Mouse (Mus musculus) midbrain, embryonic 15.5 days (tissue): ENCODE measurements around the gene Fam83c. TPM values are rescaled to one million over a fixed set of nuclear protein-coding genes. Genes with fewer than 3 reads are reported as not detected.
"Not testable (repeated sequence)": the region's sequence is repeated elsewhere in the genome, so short reads cannot be mapped to it uniquely, and the experiment has no call there.

Experiments used
- ATAC-seq: fragments of 200-750 bp; cut with Nextera tagmentation; replicated peaks from 2 replicates; pipeline ENCODE4 v1.8.0; 2017; ENCODE audit warnings: moderate TSS enrichment
- H3K27ac ChIP-seq: fragments of 300-500 bp; sonication (generic); 2 replicates; pipeline ENCODE4 v1.5.1; 2015; ENCODE audit warnings: mild to moderate bottlenecking, inconsistent platforms
- H3K27me3 ChIP-seq: fragments of 300-500 bp; sonication (generic); replicated peaks from 2 replicates; pipeline ENCODE4 v1.6.1; 2015; ENCODE audit warnings: inconsistent platforms
- H3K36me3 ChIP-seq: fragments of 300-500 bp; sonication (generic); replicated peaks from 2 replicates; pipeline ENCODE4 v1.6.1; 2015; ENCODE audit warnings: inconsistent platforms
- H3K4me1 ChIP-seq: fragments of 300-500 bp; sonication (generic); 2 replicates; pipeline ENCODE4 v1.6.1; 2015; ENCODE audit warnings: inconsistent platforms
- H3K4me2 ChIP-seq: fragments of 300-500 bp; sonication (generic); 2 replicates; pipeline ENCODE4 v1.6.1; 2015; ENCODE audit warnings: inconsistent platforms, mild to moderate bottlenecking, moderate library complexity
- H3K4me3 ChIP-seq: fragments of 300-500 bp; sonication (generic); 2 replicates; pipeline ENCODE4 v1.5.1; 2015; ENCODE audit warnings: mild to moderate bottlenecking, inconsistent platforms
- H3K9ac ChIP-seq: fragments of 300-500 bp; sonication (generic); 2 replicates; pipeline ENCODE4 v1.6.1; 2015; ENCODE audit warnings: mild to moderate bottlenecking, inconsistent platforms
- H3K9me3 ChIP-seq: fragments of 300-500 bp; sonication (generic); 2 replicates; pipeline ENCODE4 v1.6.1; 2016; ENCODE audit warnings: inconsistent platforms
- WGBS: fragments of 180-500 bp; shearing (Covaris S2); methylation state at CpG from one replicate; pipeline ENCODE4 v1.1.7; 2015; ENCODE audit warnings: mixed read lengths; 5-methylcytosine and 5-hydroxymethylcytosine counted together
- polyA plus RNA-seq: library from polyadenylated mRNA; unstranded; fragments of >200 nt; fragmentation: Nextera tagmentation; extraction: Ambion mirVana; gene quantifications from 2 replicates; pipeline ENCODE4 v1.2.1, GENCODE M21; 2015

Fam83c gene
- polyA plus RNA-seq, 1 experiment from 2014 or later, result 0.54 TPM

DNA sequence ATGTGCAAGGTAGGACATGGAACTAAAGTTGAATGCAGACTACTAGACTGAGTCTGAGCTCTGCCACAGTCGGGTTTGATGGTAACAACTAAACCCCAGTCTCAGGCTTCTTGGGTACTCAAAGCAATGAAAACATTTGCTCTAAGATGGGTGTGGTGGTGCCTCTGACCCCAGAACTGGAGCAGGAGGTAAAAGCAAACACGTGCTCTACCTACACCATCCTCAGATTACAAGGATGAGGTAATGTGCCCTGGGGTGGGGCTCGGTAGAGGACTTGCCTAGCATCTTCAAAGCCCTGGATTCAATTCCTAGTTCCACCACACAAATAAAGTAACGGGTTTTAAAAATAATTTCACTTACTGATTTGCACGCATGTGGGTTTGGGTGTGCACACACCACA, 17.9 kb upstream of the Fam83c start:
- H3K27ac ChIP-seq, result no peak overlapping the region
- no peaks in the 10 kb centered on the region for H3K4me1 ChIP-seq
- H3K9ac ChIP-seq, result no peak overlapping the region
- no peaks in the 10 kb centered on the region for H3K27me3 ChIP-seq
- H3K9me3 ChIP-seq, result no peaks in the 10 kb centered on the region
- no peak for ATAC-seq
- no peak overlapping the region for H3K4me3 ChIP-seq
- peaks cover 4% of the 10 kb centered on the region; the same call in 1 of the 2 replicates for H3K36me3 ChIP-seq
- no peak overlapping the region for H3K4me2 ChIP-seq
- 91% methylated on average over 5 of the region's 5 CpGs for WGBS

DNA sequence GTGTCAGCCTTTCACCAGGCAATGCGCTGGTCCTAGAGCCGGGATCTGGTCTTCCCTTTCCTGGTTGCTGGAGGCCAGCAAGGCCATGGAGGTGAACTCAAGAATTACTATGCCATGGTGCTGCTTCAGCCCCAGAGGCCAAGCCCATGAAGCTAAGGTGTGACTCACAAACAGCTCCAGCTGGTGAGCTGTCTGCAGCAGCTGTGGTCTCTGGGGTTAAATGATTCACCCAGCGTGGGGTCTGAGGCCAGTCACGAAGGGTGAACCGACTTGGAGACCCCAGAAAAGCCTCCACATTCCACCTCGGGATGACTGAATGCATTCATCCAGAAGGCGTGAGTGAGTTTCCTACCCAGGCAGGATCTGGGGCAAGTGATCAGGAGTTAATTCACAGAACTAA, 15.5 kb upstream of the Fam83c start:
- Histone ChIP-seq H3K27ac (no peak overlapping the region), H3K9ac (no peak overlapping the region), H3K36me3 (peaks cover 13% of the 10 kb centered on the region; the same call in 1 of the 2 replicates), H3K4me3 (no peak overlapping the region), H3K27me3 (no peaks in the 10 kb centered on the region), H3K9me3 (no peaks in the 10 kb centered on the region), H3K4me1 (no peaks in the 10 kb centered on the region), H3K4me2 (no peak overlapping the region)
- 86% methylated on average over 7 of the region's 7 CpGs for WGBS
- no peak for ATAC-seq

DNA sequence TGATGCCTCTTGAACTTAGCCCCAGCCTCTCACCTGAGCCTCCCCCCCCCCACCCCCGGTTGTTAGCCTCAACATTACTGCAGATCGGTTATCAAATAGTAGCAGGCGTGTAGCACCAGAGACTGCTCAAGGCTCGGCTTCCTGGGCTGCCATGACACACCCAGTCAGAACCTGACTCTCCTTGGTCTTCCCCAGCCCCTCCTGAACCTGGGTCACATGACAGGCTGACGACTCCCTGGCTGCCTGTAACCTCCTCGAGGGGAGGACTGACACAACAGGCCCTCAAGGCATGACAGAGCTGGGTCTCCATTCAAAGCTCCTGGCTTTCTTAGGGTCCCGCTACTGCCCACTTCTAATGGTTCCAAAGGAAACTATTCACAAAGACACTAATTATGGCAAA, 14.8 kb upstream of the Fam83c start:
- no peak overlapping the region for H3K4me2 ChIP-seq
- H3K4me3 ChIP-seq, result no peak overlapping the region
- H3K27ac ChIP-seq, result no peak overlapping the region
- H3K27me3 ChIP-seq, result no peaks in the 10 kb centered on the region
- peaks cover 13% of the 10 kb centered on the region; the same call in 1 of the 2 replicates for H3K36me3 ChIP-seq
- ATAC-seq, result no peak
- no peaks in the 10 kb centered on the region for H3K9me3 ChIP-seq
- 67% methylated on average over 7 of the region's 7 CpGs for WGBS
- H3K4me1 ChIP-seq, result no peaks in the 10 kb centered on the region
- H3K9ac ChIP-seq, result no peak overlapping the region

DNA sequence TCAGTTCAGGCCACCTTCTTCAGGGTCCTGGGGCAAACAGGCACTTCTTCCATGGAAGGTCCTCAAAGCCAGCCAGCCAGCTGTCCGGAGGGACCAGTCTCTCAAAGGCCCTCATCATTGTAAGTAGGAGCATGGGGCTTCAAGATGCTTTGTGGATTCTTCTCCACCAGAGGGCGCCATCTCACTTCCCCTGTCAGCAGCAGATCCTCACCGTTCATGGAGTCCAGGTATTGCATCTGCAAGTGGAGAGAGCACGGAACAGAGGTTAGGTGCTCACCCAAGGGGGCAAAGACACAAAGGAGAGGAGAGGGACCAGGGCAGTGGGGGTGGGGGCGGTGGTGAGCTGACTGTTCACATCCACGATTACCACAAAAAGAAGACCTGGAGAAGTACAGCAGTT, 13.6 kb upstream of the Fam83c start:
- WGBS, result 30% methylated on average over 6 of the region's 6 CpGs
- no peaks in the 10 kb centered on the region for H3K9me3 ChIP-seq
- H3K9ac ChIP-seq, result no peak overlapping the region
- ATAC-seq, result no peak
- no peak overlapping the region for H3K27ac ChIP-seq
- H3K27me3 ChIP-seq, result no peaks in the 10 kb centered on the region
- no peak overlapping the region for H3K4me3 ChIP-seq
- H3K36me3 ChIP-seq, result peaks cover 13% of the 10 kb centered on the region; the same call in 1 of the 2 replicates
- H3K4me2 ChIP-seq, result no peak overlapping the region
- H3K4me1 ChIP-seq, result no peaks in the 10 kb centered on the region

DNA sequence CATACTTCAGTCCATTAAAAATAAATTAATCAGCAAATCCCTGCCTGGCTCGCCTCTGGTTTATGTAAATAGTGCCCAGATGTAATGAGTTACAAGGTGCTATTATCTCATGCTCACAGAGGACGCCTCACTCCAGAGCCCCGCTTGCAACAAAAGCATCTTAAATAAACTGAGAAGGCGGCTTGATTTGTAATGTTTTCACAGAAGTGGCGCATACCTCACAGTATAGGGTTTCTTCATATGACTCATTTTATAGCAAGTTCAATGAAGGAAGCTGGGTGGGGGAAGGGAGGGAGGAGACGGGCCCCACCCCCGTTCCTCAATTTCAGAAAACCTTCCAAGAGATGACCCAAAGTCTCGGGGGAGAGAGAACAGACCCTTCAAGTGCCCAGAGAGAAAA, 12.3 kb upstream of the Fam83c start:
- Histone ChIP-seq H3K27ac (no peak overlapping the region), H3K9me3 (no peaks in the 10 kb centered on the region), H3K36me3 (peaks cover 13% of the 10 kb centered on the region; the same call in 1 of the 2 replicates), H3K4me3 (no peak overlapping the region), H3K4me1 (no peaks in the 10 kb centered on the region), H3K9ac (no peak overlapping the region), H3K27me3 (no peaks in the 10 kb centered on the region), H3K4me2 (no peak overlapping the region)
- ATAC-seq, result no peak
- 91% methylated on average over 8 of the region's 8 CpGs for WGBS

DNA sequence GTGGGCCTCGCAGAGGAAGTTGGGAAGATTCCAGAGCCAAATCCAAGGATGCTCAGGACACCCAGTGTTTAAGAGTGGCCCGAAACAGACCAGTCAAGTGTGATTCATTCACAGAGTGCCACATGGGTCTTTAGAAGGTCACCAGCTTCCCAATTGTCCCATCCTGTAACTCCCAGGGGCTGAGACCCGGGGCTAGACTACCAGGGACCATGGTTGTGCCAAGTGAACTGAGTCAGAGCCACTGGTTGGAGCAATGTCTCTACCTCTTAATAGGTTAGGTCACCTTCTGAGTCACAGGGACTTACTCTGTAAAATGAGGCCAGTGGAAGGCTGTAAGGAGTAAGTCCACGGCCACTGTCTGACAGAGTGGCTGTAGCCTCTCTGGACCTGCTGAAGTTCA, 4.3 kb upstream of the Fam83c start:
- no peak overlapping the region for H3K9ac ChIP-seq
- no peak overlapping the region for H3K4me2 ChIP-seq
- no peaks in the 10 kb centered on the region for H3K4me1 ChIP-seq
- no peak overlapping the region for H3K27ac ChIP-seq
- no peaks in the 10 kb centered on the region for H3K27me3 ChIP-seq
- no peak overlapping the region for H3K4me3 ChIP-seq
- H3K36me3 ChIP-seq, result no peaks in the 10 kb centered on the region
- WGBS, result 81% methylated on average over 4 of the region's 4 CpGs
- no peak for ATAC-seq
- H3K9me3 ChIP-seq, result no peaks in the 10 kb centered on the region

DNA sequence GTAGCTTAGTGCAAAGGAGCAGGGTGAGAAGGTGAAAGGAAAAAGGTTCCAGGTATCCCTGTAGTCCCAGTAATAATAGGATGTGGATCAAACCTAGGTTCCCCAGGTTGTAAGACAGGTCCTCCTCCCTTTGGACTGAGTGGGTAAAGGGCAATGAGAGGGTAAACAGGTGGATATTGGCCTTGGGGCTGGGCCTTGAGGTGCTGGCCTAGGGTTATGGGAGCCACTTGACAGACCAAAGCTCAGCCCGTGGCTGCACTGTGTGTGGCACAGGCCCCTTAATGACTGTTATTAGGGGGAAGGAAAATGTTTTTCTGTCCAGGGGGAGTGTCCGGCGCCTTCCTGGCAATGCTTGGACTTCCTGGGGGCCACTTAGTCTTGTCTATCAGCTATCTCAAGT, 3.3 kb upstream of the Fam83c start:
- no peaks in the 10 kb centered on the region for H3K36me3 ChIP-seq
- H3K4me3 ChIP-seq, result no peak overlapping the region
- no peak overlapping the region for H3K4me2 ChIP-seq
- H3K9ac ChIP-seq, result no peak overlapping the region
- 80% methylated on average over 3 of the region's 3 CpGs for WGBS
- H3K27ac ChIP-seq, result no peak overlapping the region
- H3K9me3 ChIP-seq, result no peaks in the 10 kb centered on the region
- ATAC-seq, result no peak
- no peaks in the 10 kb centered on the region for H3K4me1 ChIP-seq
- H3K27me3 ChIP-seq, result no peaks in the 10 kb centered on the region

DNA sequence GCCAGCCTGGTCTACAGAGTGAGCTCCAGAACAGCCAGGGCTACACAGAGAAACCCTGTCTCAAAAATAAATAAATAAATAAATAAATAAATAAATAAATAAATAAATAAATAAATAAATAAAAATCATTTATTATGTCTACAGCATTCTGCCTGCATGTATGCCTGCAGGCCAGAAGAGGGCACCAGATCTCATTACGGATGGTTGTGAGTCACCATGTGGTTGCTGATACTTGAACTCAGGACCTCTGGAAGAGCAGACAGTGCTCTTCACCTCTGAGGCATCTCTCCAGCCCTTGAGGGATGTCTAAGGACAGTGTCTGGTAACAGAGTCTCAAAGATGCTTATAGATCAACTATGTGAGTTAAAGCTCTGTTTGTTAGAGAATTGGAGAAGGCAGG, 2.6 kb downstream of the Fam83c start:
- not testable (repeated sequence) for H3K9me3 ChIP-seq, H3K27ac ChIP-seq, H3K4me3 ChIP-seq, H3K4me2 ChIP-seq, H3K27me3 ChIP-seq, H3K9ac ChIP-seq, H3K36me3 ChIP-seq, ATAC-seq
- H3K4me1 ChIP-seq, result peaks cover 10% of the 10 kb centered on the region
- WGBS, result 77% methylated on average over 1 of the region's 1 CpGs

DNA sequence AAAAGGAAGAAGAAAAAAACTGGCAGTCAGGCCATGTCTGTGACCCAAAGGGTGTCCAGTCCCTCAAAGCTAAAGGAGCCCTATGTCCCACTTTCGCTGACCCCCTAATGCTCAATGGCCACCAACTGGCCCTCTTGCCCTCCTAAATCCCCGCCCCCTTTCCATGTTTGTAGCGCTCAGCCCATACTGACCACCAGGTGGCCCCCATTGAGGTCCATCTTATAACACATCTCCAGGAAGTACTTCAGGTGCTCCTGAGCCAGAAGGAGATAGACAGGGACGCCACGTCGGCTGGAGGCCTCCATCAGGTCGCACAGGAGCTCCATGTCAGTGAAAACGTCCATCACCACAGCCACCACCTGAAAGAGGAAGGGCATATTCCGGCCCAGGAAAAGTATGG, 3.4 kb downstream of the Fam83c start:
- no peak overlapping the region for H3K27ac ChIP-seq
- no peak overlapping the region for H3K4me3 ChIP-seq
- no peak overlapping the region for H3K9ac ChIP-seq
- no peak for ATAC-seq
- WGBS, result 61% methylated on average over 9 of the region's 9 CpGs
- H3K4me1 ChIP-seq, result peaks cover 12% of the 10 kb centered on the region
- no peaks in the 10 kb centered on the region for H3K36me3 ChIP-seq
- no peak overlapping the region for H3K4me2 ChIP-seq
- no peaks in the 10 kb centered on the region for H3K9me3 ChIP-seq
- H3K27me3 ChIP-seq, result no peaks in the 10 kb centered on the region

DNA sequence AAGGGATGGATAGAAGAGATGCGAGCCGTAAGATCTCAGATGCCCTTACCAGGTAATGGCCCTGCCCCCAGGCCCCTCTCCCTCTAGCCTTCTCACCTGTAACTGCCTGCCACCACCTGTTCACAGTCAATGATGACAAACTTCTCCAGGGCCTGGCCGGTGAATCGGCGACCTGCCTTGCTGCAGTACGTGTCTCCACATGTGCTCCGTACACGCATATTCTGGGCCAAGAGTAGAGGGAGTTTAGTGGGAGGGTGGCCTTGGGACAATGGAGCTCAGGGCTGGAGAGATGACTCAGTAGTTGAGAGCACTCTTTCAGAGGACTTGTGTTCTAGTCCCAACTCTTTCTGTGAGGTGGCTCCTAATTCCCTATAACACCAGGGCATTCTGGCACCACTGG, 3.8 kb downstream of the Fam83c start:
- no peaks in the 10 kb centered on the region for H3K9me3 ChIP-seq
- WGBS, result 91% methylated on average over 8 of the region's 8 CpGs
- H3K4me1 ChIP-seq, result peaks cover 13% of the 10 kb centered on the region
- no peaks in the 10 kb centered on the region for H3K36me3 ChIP-seq
- H3K27ac ChIP-seq, result no peak overlapping the region
- no peak overlapping the region for H3K4me2 ChIP-seq
- no peak for ATAC-seq
- no peak overlapping the region for H3K4me3 ChIP-seq
- H3K27me3 ChIP-seq, result no peaks in the 10 kb centered on the region
- no peak overlapping the region for H3K9ac ChIP-seq

DNA sequence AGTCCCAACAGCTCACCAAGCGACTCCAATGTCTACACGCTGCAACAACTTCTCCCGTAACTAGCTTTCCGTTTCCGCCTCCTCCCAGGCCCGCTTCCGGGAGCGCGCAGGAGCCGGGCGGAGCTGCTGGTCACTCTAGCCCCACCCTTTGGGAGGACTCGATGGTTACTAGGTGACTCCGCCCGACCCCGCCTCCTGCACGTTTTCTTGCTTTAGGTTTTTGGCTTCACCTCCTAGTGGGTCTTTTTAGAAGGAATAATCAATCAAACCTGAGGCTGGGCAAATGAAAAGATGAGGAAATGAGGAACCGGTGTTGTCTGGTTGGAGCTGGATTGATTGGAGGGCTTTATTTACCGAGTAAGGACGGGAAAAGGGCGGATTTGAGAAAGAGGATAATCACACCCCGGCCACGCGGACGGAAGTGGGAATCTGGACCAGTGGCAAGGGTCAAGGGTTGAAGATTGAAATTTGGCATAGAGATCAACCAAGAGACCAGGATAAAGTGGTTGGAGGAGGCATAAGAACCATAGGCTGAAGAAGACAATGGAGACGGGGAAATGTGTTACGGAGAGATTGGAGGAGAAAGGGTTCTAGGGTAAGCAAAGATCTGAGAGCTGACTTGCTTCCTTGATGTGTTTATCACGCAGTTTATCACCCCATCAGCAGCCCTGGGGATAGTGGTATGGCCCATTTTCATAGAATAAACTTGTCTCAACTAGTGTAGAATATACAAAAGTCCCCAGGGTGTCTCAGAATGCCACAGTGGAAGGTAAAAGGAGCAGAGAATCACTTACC, 7.8 kb downstream of the Fam83c start, which contains the start of gene Eif6:
Gene Eif6 (minus strand): TSS at position 296 of the 795 bp plus-strand sequence.
- Histone ChIP-seq H3K4me1 (peaks cover 21% of the 10 kb centered on the region), H3K27ac (peak within 1 kb of the TSS; percentile 85), H3K4me2 (peak within 1 kb of the TSS; percentile 85), H3K4me3 (peak within 1 kb of the TSS; percentile 71), H3K9ac (peak within 1 kb of the TSS; percentile 60), H3K9me3 (no peaks in the 10 kb centered on the region), H3K36me3 (peaks cover 12% of the 10 kb centered on the region), H3K27me3 (no peaks in the 10 kb centered on the region)
- 2% methylated on average over 27 of the region's 27 CpGs for WGBS
- ATAC-seq, result peak; percentile 96

DNA sequence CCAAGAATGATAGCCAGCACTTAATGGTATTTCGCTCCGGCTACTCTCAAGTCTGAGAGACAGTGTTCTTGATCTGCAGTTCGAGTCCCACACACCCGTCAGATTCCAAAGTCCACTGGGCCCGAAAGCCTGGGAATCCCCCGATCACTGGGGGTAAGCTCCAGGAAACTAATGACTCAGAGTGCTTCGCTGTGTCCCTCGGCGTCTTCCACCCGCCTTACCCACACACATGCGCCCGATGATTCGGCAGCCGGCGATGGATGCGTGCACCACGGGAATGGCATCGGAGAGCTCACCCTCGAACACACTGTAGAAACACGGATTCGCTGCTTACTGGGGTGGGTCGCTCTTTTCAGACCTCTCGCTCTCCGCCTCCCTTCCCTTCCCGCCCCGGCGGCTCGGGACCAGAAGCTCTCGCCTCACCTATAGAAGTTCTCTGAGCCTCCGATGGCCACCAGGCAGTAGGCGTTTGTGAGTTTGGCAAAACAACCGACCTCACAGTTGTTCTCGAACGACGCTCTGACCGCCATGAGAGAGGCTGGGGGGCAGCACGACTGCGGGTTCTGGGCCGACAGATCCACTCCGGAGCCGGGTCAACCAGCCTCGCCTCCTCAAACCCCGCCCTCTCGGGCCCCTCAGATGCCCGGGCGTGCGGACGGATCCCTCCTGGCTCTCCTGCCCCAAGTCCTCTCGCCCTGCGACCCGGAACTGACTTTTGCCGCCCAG, 8.6 kb downstream of the Fam83c start:
- H3K27me3 ChIP-seq, result no peaks in the 10 kb centered on the region
- peak overlapping the region; percentile 60 for H3K9ac ChIP-seq
- H3K9me3 ChIP-seq, result no peaks in the 10 kb centered on the region
- WGBS, result 3% methylated on average over 52 of the region's 52 CpGs
- peaks cover 17% of the 10 kb centered on the region for H3K36me3 ChIP-seq
- H3K27ac ChIP-seq, result peak overlapping the region; percentile 85
- H3K4me1 ChIP-seq, result peaks cover 21% of the 10 kb centered on the region
- H3K4me2 ChIP-seq, result peak overlapping the region; percentile 85
- peak overlapping the region; percentile 71 for H3K4me3 ChIP-seq
- peak; percentile 1; the same call in 1 of the 2 replicates for ATAC-seq
